Mouse (Mus musculus): Measurements from ENCODE around the gene Pagr1b. TPM values are rescaled to one million over a fixed set of nuclear protein-coding genes. Genes with fewer than 3 reads are reported as not detected.

The Pagr1b gene
- polyA plus RNA-seq, 1 experiment = 0.48 TPM

GRCm38 (mm10) chr7:126965568-126965967 lies 50.7 kb downstream of the Pagr1b start:
- TF ChIP-seq POLR2A (IDR thresholded peaks at IDR 0.05; ENCODE audit: low read depth, low read length) = no peak
- no peak for TF ChIP-seq CTCF (IDR thresholded peaks at IDR 0.05; ENCODE audit: extremely low read depth, insufficient read depth, insufficient read length, insufficient replicate concordance)
- peaks cover 3% of the 10 kb centered on the region; the same call in 1 of the 2 replicates for H3K4me1 ChIP-seq (ENCODE audit: control insufficient read depth, insufficient read depth, insufficient read length)
- DNase-seq (ENCODE audit: low read depth in 1 of 2, low spot score in 2 of 2) = no peak
- H3K27ac ChIP-seq (ENCODE audit: insufficient read depth, low read length) = no peak overlapping the region
- WGBS = 24% methylated on average over 3 of the region's 3 CpGs
- no peaks in the 10 kb centered on the region for H3K36me3 ChIP-seq (ENCODE audit: control insufficient read depth, insufficient read depth, low read length)
- H3K27me3 ChIP-seq (ENCODE audit: control insufficient read depth, insufficient read depth, low read length) = no peaks in the 10 kb centered on the region
- H3K4me3 ChIP-seq (ENCODE audit: extremely low read depth, insufficient read depth, insufficient read length) = no peak overlapping the region

DNA sequence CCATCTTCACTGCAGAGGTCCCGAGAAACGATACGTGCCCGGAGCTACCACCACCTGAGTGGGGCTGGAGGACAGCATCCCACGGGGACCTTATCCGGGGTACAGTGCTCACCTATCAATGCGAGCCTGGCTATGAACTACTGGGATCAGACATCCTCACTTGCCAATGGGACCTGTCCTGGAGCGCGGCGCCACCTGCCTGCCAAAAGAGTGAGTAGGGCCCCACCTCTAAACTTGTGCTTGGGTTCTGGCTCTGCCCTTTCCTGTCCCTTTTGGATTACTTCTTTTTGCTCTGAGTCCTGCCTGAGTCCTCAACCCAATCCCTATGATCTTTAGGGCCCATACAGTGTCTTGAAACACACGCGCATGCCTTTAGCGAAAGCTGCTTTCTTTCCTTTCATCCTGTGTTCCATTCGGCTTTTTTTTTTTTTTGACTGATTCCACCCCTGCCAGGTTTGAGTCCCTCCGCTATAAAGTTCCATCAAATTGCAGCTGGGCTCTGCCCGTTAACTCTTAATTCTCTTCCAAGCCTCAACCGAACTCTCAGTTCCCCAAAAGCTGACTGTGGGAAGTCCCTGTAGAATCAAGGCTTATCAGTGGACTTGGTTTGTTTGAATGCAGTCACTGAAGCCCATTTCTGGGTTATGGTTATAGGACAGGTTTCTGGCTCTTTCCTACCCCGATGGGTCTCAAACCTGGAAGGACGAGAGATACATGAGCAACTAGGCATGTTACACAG lies 52.6 kb downstream of the Pagr1b start:
- Histone ChIP-seq H3K4me3 (ENCODE audit: extremely low read depth, insufficient read depth, insufficient read length) (no peak overlapping the region), H3K27ac (ENCODE audit: insufficient read depth, low read length) (no peak overlapping the region), H3K4me1 (ENCODE audit: control insufficient read depth, insufficient read depth, insufficient read length) (peaks cover 3% of the 10 kb centered on the region; the same call in 1 of the 2 replicates), H3K27me3 (ENCODE audit: control insufficient read depth, insufficient read depth, low read length) (no peaks in the 10 kb centered on the region), H3K36me3 (ENCODE audit: control insufficient read depth, insufficient read depth, low read length) (no peaks in the 10 kb centered on the region)
- TF ChIP-seq POLR2A (IDR thresholded peaks at IDR 0.05; ENCODE audit: low read depth, low read length) (no peak), CTCF (IDR thresholded peaks at IDR 0.05; ENCODE audit: extremely low read depth, insufficient read depth, insufficient read length, insufficient replicate concordance) (peak; percentile 46; the same call in 1 of the 2 replicates)
- WGBS = 35% methylated on average over 19 of the region's 19 CpGs
- peak; percentile 15 to 25 for DNase-seq (ENCODE audit: low read depth in 1 of 2, low spot score in 2 of 2)

GRCm38 (mm10) chr7:126961965-126962364 lies 54.3 kb downstream of the Pagr1b start:
- Histone ChIP-seq H3K4me1 (ENCODE audit: control insufficient read depth, insufficient read depth, insufficient read length) (peaks cover 3% of the 10 kb centered on the region; the same call in 1 of the 2 replicates), H3K27ac (ENCODE audit: insufficient read depth, low read length) (no peak overlapping the region), H3K4me3 (ENCODE audit: extremely low read depth, insufficient read depth, insufficient read length) (no peak overlapping the region), H3K27me3 (ENCODE audit: control insufficient read depth, insufficient read depth, low read length) (no peaks in the 10 kb centered on the region), H3K36me3 (ENCODE audit: control insufficient read depth, insufficient read depth, low read length) (no peaks in the 10 kb centered on the region)
- TF ChIP-seq CTCF (IDR thresholded peaks at IDR 0.05; ENCODE audit: extremely low read depth, insufficient read depth, insufficient read length, insufficient replicate concordance) (no peak), POLR2A (IDR thresholded peaks at IDR 0.05; ENCODE audit: low read depth, low read length) (no peak)
- no peak for DNase-seq (ENCODE audit: low read depth in 1 of 2, low spot score in 2 of 2)
- WGBS = 92% methylated on average over 4 of the region's 4 CpGs

GRCm38 (mm10) chr7:126961095-126961494 lies 55.2 kb downstream of the Pagr1b start:
- H3K36me3 ChIP-seq (ENCODE audit: control insufficient read depth, insufficient read depth, low read length) = no peaks in the 10 kb centered on the region
- no peak overlapping the region for H3K4me3 ChIP-seq (ENCODE audit: extremely low read depth, insufficient read depth, insufficient read length)
- peaks cover 3% of the 10 kb centered on the region; the same call in 1 of the 2 replicates for H3K4me1 ChIP-seq (ENCODE audit: control insufficient read depth, insufficient read depth, insufficient read length)
- H3K27ac ChIP-seq (ENCODE audit: insufficient read depth, low read length) = no peak overlapping the region
- no peaks in the 10 kb centered on the region for H3K27me3 ChIP-seq (ENCODE audit: control insufficient read depth, insufficient read depth, low read length)
- DNase-seq (ENCODE audit: low read depth in 1 of 2, low spot score in 2 of 2) = no peak
- TF ChIP-seq POLR2A (IDR thresholded peaks at IDR 0.05; ENCODE audit: low read depth, low read length) (no peak), CTCF (IDR thresholded peaks at IDR 0.05; ENCODE audit: extremely low read depth, insufficient read depth, insufficient read length, insufficient replicate concordance) (no peak)
- WGBS = 95% methylated on average over 5 of the region's 5 CpGs

DNA sequence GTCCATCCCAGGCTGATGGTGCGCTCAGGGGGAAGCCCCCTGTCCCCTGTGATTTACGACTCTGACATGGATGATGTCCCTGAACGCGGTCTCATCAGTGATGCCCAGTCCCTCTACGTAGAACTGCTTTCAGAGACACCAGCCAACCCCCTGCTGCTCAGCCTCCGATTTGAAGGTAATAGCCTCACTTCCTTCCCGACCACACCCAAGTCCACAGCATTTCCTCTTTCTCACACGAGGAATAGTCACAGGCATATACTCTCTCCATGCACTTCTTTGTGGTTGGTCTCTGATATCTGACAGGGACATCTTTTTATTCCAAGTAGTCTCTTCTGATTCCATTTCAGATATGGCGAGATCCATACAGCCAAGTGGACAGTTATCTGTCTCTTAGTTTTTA lies 56.5 kb downstream of the Pagr1b start:
- WGBS = 36% methylated on average over 9 of the region's 9 CpGs

GRCm38 (mm10) chr7:126955125-126955524 lies 61.2 kb downstream of the Pagr1b start:
- WGBS = 33% methylated on average over 3 of the region's 3 CpGs
- no peak for DNase-seq (ENCODE audit: low read depth in 1 of 2, low spot score in 2 of 2)
- no peaks in the 10 kb centered on the region for H3K36me3 ChIP-seq (ENCODE audit: control insufficient read depth, insufficient read depth, low read length)
- no peaks in the 10 kb centered on the region for H3K4me1 ChIP-seq (ENCODE audit: control insufficient read depth, insufficient read depth, insufficient read length)
- H3K27me3 ChIP-seq (ENCODE audit: control insufficient read depth, insufficient read depth, low read length) = peaks cover 7% of the 10 kb centered on the region; the same call in 1 of the 2 replicates
- no peak overlapping the region for H3K4me3 ChIP-seq (ENCODE audit: extremely low read depth, insufficient read depth, insufficient read length)
- H3K27ac ChIP-seq (ENCODE audit: insufficient read depth, low read length) = no peak overlapping the region
- TF ChIP-seq POLR2A (IDR thresholded peaks at IDR 0.05; ENCODE audit: low read depth, low read length) (no peak), CTCF (IDR thresholded peaks at IDR 0.05; ENCODE audit: extremely low read depth, insufficient read depth, insufficient read length, insufficient replicate concordance) (no peak)

More for the DNA sequence above, 56.5 kb downstream of the Pagr1b start:
- H3K4me3 ChIP-seq (ENCODE audit: extremely low read depth, insufficient read depth, insufficient read length) = no peak overlapping the region
- H3K27ac ChIP-seq (ENCODE audit: insufficient read depth, low read length) = no peak overlapping the region
- no peaks in the 10 kb centered on the region for H3K27me3 ChIP-seq (ENCODE audit: control insufficient read depth, insufficient read depth, low read length)
- TF ChIP-seq CTCF (IDR thresholded peaks at IDR 0.05; ENCODE audit: extremely low read depth, insufficient read depth, insufficient read length, insufficient replicate concordance) = no peak
- TF ChIP-seq POLR2A (IDR thresholded peaks at IDR 0.05; ENCODE audit: low read depth, low read length) = no peak
- DNase-seq (ENCODE audit: low read depth in 1 of 2, low spot score in 2 of 2) = no peak
- peaks cover 3% of the 10 kb centered on the region; the same call in 1 of the 2 replicates for H3K4me1 ChIP-seq (ENCODE audit: control insufficient read depth, insufficient read depth, insufficient read length)
- H3K36me3 ChIP-seq (ENCODE audit: control insufficient read depth, insufficient read depth, low read length) = no peaks in the 10 kb centered on the region

DNA sequence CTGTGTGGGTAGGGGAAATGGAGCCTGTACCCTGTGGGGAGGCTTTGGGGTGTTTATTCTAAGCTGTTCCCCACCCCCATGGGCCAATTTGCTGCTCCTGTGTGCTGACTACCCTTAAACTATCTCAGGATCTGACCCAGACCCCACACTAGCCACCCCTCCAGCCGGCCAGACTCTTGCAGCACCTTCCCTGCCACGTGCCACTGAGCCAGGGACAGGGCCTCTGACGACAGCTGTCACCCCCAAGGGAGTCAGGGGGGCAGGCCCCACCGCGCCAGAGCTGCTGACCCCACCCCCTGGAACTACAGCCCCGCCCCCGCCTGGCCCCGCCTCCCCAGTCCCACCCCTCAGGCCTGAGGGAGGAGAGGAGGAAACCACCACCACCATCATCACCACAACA lies 63.6 kb downstream of the Pagr1b start:
- Histone ChIP-seq H3K4me3 (ENCODE audit: extremely low read depth, insufficient read depth, insufficient read length) (no peak overlapping the region), H3K27me3 (ENCODE audit: control insufficient read depth, insufficient read depth, low read length) (peaks cover 7% of the 10 kb centered on the region; the same call in 1 of the 2 replicates), H3K4me1 (ENCODE audit: control insufficient read depth, insufficient read depth, insufficient read length) (peaks cover 7% of the 10 kb centered on the region; the same call in 1 of the 2 replicates), H3K27ac (ENCODE audit: insufficient read depth, low read length) (no peak overlapping the region), H3K36me3 (ENCODE audit: control insufficient read depth, insufficient read depth, low read length) (no peaks in the 10 kb centered on the region)
- 3% methylated on average over 8 of the region's 8 CpGs for WGBS
- no peak for TF ChIP-seq POLR2A (IDR thresholded peaks at IDR 0.05; ENCODE audit: low read depth, low read length)
- no peak for TF ChIP-seq CTCF (IDR thresholded peaks at IDR 0.05; ENCODE audit: extremely low read depth, insufficient read depth, insufficient read length, insufficient replicate concordance)
- DNase-seq (ENCODE audit: low read depth in 1 of 2, low spot score in 2 of 2) = no peak
